Mouse (Mus musculus): Measurements from ENCODE around the gene 4930502E18Rik.
"Not testable (repeated sequence)": the region's sequence is repeated elsewhere in the genome, so short reads cannot be mapped to it uniquely, and the experiment has no call there.

4930502E18Rik gene

GRCm38 (mm10) chrX:53724596-53724995, at the start of gene 4930502E18Rik:
Gene 4930502E18Rik, plus strand, starts transcription at chrX:53724826.
- no peak for DNase-seq

GRCm38 (mm10) chrX:53676943-53677342, 47.7 kb upstream of the 4930502E18Rik start:
- DNase-seq = peak; percentile 61

GRCm38 (mm10) chrX:53682650-53683049, 42.0 kb upstream of the 4930502E18Rik start:
- DNase-seq = not testable (repeated sequence)

GRCm38 (mm10) chrX:53684676-53685075, 40.0 kb upstream of the 4930502E18Rik start:
- DNase-seq = not testable (repeated sequence)

- DNase-seq = no peak
Measured at GRCm38 (mm10) chrX:53692065-53692464, 32.6 kb upstream of the 4930502E18Rik start.

GRCm38 (mm10) chrX:53693141-53693540, 31.5 kb upstream of the 4930502E18Rik start:
- no peak for DNase-seq

GRCm38 (mm10) chrX:53694008-53694777, 30.4 kb upstream of the 4930502E18Rik start:
- DNase-seq = no peak

- DNase-seq = no peak
Measured at GRCm38 (mm10) chrX:53699225-53699624, 25.4 kb upstream of the 4930502E18Rik start.

- no peak for DNase-seq
Measured at GRCm38 (mm10) chrX:53702673-53703072, 22.0 kb upstream of the 4930502E18Rik start.

GRCm38 (mm10) chrX:53715942-53716322, 8.7 kb upstream of the 4930502E18Rik start:
- no peak for DNase-seq

GRCm38 (mm10) chrX:53716323-53717182, 8.1 kb upstream of the 4930502E18Rik start:
- peak; percentile 43 for DNase-seq

- DNase-seq = no peak
Measured at GRCm38 (mm10) chrX:53728967-53729366, 4.3 kb downstream of the 4930502E18Rik start.

- no peak for DNase-seq
Measured at GRCm38 (mm10) chrX:53752851-53753250, 28.2 kb downstream of the 4930502E18Rik start.

GRCm38 (mm10) chrX:53757736-53758135, 33.1 kb downstream of the 4930502E18Rik start, which contains the start of gene 1700013H16Rik:
Gene 1700013H16Rik, minus strand, starts transcription at chrX:53757831.
- no peak for DNase-seq

- no peak for DNase-seq
Measured at GRCm38 (mm10) chrX:53776276-53776675, 51.6 kb downstream of the 4930502E18Rik start, which contains the start of gene Zfp36l3. Gene Zfp36l3, minus strand, starts transcription at chrX:53776394.

Measured in layer of hippocampus, adult 9-11 months (tissue).